Mouse (Mus musculus): ENCODE measurements around the gene Tmem178b. TPM values are rescaled to one million over a fixed set of nuclear protein-coding genes. Genes with fewer than 3 reads are reported as not detected.

Tmem178b gene
- total and polyA plus RNA-seq, 3 experiments: 0.16 TPM; not detected in 2

DNA sequence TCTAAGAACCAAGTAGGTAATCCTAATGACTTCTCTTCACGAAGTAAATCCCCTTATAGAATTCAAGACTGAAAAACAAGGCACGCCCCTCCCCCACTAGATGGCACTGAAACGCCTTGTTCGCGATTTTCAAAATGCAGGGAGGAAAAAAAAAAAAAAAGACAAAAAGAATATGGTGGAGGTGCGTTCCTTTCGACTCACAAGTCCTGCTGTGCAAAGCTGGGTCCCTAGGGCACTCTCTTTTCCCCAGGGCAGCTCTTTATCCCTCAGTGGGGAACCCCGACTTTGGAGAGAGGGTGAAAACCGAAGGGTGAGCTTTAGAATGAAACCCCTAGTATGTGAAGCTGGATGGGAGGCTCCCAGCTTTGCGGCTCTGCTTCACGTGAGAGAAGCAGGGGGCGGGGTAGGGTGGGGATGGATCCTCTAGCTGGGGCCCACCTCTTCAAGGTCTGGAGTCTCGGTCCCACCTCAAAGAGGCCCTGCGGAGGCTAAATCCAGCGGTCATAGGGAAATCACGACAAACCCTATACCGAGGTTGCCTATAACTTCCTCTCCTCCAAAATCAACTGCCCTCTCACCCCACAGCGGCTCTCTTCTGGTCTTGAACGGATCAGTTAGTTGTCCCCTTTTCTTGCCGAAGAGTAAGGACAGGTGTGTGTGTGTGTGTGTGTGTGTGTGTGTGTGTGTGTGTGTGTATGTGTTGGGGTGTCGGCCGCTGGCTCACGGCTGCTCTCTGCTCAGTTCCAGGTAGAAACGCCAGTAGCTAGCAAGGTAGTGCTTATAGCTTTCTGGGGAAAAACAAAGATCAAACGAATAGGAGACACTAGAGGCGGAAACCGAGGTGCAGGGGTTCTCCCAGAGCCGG is 2.6 kb upstream of the Tmem178b start:
- peaks cover 3% of the 10 kb centered on the region; the same call in 1 of the 2 replicates for H3K9me3 ChIP-seq (replicated peaks)
- TF ChIP-seq POLR2AphosphoS5 (IDR thresholded peaks at IDR 0.05; ENCODE audit: insufficient replicate concordance, low read depth, low read length) (no peak), CTCF (IDR thresholded peaks at IDR 0.05; ENCODE audit: low read depth, low read length) (no peak), TAL1 (conservative IDR thresholded peaks at IDR 0.05; ENCODE audit: low read depth, low read length) (no peak), GATA2 (IDR thresholded peaks at IDR 0.05; ENCODE audit: borderline replicate concordance, low read depth, low read length) (no peak), GATA1 (IDR thresholded peaks at IDR 0.05; ENCODE audit: borderline replicate concordance, low read length) (no peak)
- H3K4me3 ChIP-seq (ENCODE audit: low read depth, low read length): no peak overlapping the region
- no peaks in the 10 kb centered on the region for H3K4me1 ChIP-seq (ENCODE audit: insufficient read depth, low read depth, low read length)
- no peak for ATAC-seq (ENCODE audit: extremely low read depth, insufficient number of reproducible peaks, low FRiP score, poor library complexity, severe bottlenecking)
- no peak for DNase-seq (ENCODE audit: low spot score)
- H3K27me3 ChIP-seq (ENCODE audit: insufficient read depth, low read length): peaks cover 33% of the 10 kb centered on the region
- no peaks in the 10 kb centered on the region for H3K36me3 ChIP-seq (replicated peaks)

- no peak for DNase-seq (ENCODE audit: low spot score)
- H3K27me3 ChIP-seq (ENCODE audit: insufficient read depth, low read length): peaks cover 31% of the 10 kb centered on the region
- no peak for ATAC-seq (ENCODE audit: extremely low read depth, insufficient number of reproducible peaks, low FRiP score, poor library complexity, severe bottlenecking)
- H3K4me1 ChIP-seq (ENCODE audit: insufficient read depth, low read depth, low read length): no peaks in the 10 kb centered on the region
- H3K9me3 ChIP-seq (replicated peaks): peaks cover 3% of the 10 kb centered on the region; the same call in 1 of the 2 replicates
- TF ChIP-seq TAL1 (conservative IDR thresholded peaks at IDR 0.05; ENCODE audit: low read depth, low read length) (no peak), CTCF (IDR thresholded peaks at IDR 0.05; ENCODE audit: low read depth, low read length) (no peak), GATA1 (IDR thresholded peaks at IDR 0.05; ENCODE audit: borderline replicate concordance, low read length) (no peak), GATA2 (IDR thresholded peaks at IDR 0.05; ENCODE audit: borderline replicate concordance, low read depth, low read length) (no peak), POLR2AphosphoS5 (IDR thresholded peaks at IDR 0.05; ENCODE audit: insufficient replicate concordance, low read depth, low read length) (no peak)
- H3K36me3 ChIP-seq (replicated peaks): no peaks in the 10 kb centered on the region
- no peak overlapping the region for H3K4me3 ChIP-seq (ENCODE audit: low read depth, low read length)
Observed at GRCm38 (mm10) chr6:39871381-39872305, 1.4 kb upstream of the Tmem178b start.

DNA sequence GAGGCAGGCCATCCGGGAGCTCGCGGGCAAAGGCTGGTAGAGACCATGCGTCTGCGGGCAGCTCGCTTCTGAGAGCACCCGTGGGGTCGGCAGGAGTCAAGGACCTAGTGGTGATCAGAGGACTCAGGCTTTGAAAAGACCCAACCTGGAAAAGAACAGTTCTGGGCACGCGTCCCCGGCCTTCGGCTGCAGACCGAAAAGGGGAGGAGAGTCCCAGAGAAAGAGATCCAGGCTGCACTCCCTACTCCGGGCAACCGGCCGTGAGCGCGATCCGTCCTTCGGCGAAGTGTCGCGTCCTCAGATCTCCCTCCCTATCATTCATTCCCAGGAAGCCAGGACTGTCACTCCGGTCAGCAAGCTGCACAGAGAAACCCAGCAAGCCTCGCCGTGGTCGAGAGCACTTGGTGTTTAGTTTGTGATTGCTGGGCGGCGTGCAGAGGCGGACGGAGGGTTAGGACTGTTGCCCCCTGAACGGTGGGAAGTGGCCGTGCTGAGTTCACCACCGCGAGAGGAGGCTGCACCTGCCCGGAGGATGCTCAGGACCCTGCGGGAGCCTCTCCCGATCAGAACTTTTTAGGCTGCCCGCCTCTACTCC is 668 bp upstream of the Tmem178b start:
- TF ChIP-seq POLR2AphosphoS5 (IDR thresholded peaks at IDR 0.05; ENCODE audit: insufficient replicate concordance, low read depth, low read length): no peak
- no peak for TF ChIP-seq CTCF (IDR thresholded peaks at IDR 0.05; ENCODE audit: low read depth, low read length)
- no peak for TF ChIP-seq GATA1 (IDR thresholded peaks at IDR 0.05; ENCODE audit: borderline replicate concordance, low read length)
- no peak for TF ChIP-seq TAL1 (conservative IDR thresholded peaks at IDR 0.05; ENCODE audit: low read depth, low read length)
- no peak for TF ChIP-seq GATA2 (IDR thresholded peaks at IDR 0.05; ENCODE audit: borderline replicate concordance, low read depth, low read length)
- Histone ChIP-seq H3K36me3 (replicated peaks) (no peaks in the 10 kb centered on the region), H3K27me3 (ENCODE audit: insufficient read depth, low read length) (peaks cover 31% of the 10 kb centered on the region), H3K9me3 (replicated peaks) (peaks cover 3% of the 10 kb centered on the region; the same call in 1 of the 2 replicates), H3K4me3 (ENCODE audit: low read depth, low read length) (no peak overlapping the region), H3K4me1 (ENCODE audit: insufficient read depth, low read depth, low read length) (no peaks in the 10 kb centered on the region)
- DNase-seq (ENCODE audit: low spot score) (no peak), ATAC-seq (ENCODE audit: extremely low read depth, insufficient number of reproducible peaks, low FRiP score, poor library complexity, severe bottlenecking) (no peak)

- no peak for ATAC-seq (ENCODE audit: extremely low read depth, insufficient number of reproducible peaks, low FRiP score, poor library complexity, severe bottlenecking)
- Histone ChIP-seq H3K27me3 (ENCODE audit: insufficient read depth, low read length) (peaks cover 28% of the 10 kb centered on the region), H3K9me3 (replicated peaks) (peaks cover 3% of the 10 kb centered on the region; the same call in 1 of the 2 replicates), H3K4me3 (ENCODE audit: low read depth, low read length) (no peak overlapping the region), H3K4me1 (ENCODE audit: insufficient read depth, low read depth, low read length) (no peaks in the 10 kb centered on the region), H3K36me3 (replicated peaks) (no peaks in the 10 kb centered on the region)
- no peak for DNase-seq (ENCODE audit: low spot score)
- TF ChIP-seq GATA1 (IDR thresholded peaks at IDR 0.05; ENCODE audit: borderline replicate concordance, low read length) (no peak), CTCF (IDR thresholded peaks at IDR 0.05; ENCODE audit: low read depth, low read length) (no peak), TAL1 (conservative IDR thresholded peaks at IDR 0.05; ENCODE audit: low read depth, low read length) (no peak), GATA2 (IDR thresholded peaks at IDR 0.05; ENCODE audit: borderline replicate concordance, low read depth, low read length) (no peak), POLR2AphosphoS5 (IDR thresholded peaks at IDR 0.05; ENCODE audit: insufficient replicate concordance, low read depth, low read length) (no peak)
Observed at GRCm38 (mm10) chr6:39875186-39875585, 2.1 kb downstream of the Tmem178b start.

DNA sequence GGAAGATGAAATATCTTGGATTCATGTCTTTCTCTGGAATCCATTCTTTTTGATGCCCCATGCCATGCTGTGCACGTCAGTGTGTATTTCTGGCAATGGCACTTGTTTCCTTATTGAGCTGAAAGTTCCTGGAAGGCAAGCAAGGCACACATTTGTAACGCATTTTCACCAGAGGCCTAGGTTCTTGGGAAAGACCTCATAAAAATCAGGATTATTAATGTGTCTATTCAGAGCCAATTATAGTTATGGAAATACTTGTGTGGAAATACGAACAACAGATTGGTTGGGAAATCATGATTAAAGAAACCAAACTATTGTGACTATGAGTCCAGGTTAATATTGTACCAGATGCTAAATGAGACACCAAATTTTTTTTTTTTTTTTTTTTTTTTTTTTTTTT is 3.4 kb downstream of the Tmem178b start:
- H3K36me3 ChIP-seq (replicated peaks): no peaks in the 10 kb centered on the region
- H3K4me3 ChIP-seq (ENCODE audit: low read depth, low read length): no peak overlapping the region
- peaks cover 3% of the 10 kb centered on the region; the same call in 1 of the 2 replicates for H3K9me3 ChIP-seq (replicated peaks)
- H3K27me3 ChIP-seq (ENCODE audit: insufficient read depth, low read length): peaks cover 20% of the 10 kb centered on the region
- H3K4me1 ChIP-seq (ENCODE audit: insufficient read depth, low read depth, low read length): no peaks in the 10 kb centered on the region
- ATAC-seq (ENCODE audit: extremely low read depth, insufficient number of reproducible peaks, low FRiP score, poor library complexity, severe bottlenecking) (no peak), DNase-seq (ENCODE audit: low spot score) (no peak)
- TF ChIP-seq GATA2 (IDR thresholded peaks at IDR 0.05; ENCODE audit: borderline replicate concordance, low read depth, low read length) (no peak), GATA1 (IDR thresholded peaks at IDR 0.05; ENCODE audit: borderline replicate concordance, low read length) (no peak), POLR2AphosphoS5 (IDR thresholded peaks at IDR 0.05; ENCODE audit: insufficient replicate concordance, low read depth, low read length) (no peak), TAL1 (conservative IDR thresholded peaks at IDR 0.05; ENCODE audit: low read depth, low read length) (no peak), CTCF (IDR thresholded peaks at IDR 0.05; ENCODE audit: low read depth, low read length) (no peak)
